Mouse (Mus musculus) duodenum, adult 2 months (tissue): ENCODE data around the gene Abcb8. TPM values are rescaled to one million over a fixed set of nuclear protein-coding genes. Genes with fewer than 3 reads are reported as not detected.

Source experiments
- polyA plus RNA-seq: library from polyadenylated mRNA; depleted of rRNA; stranded (reverse); fragments of >200 nt; gene quantifications from 2 replicates; pipeline ENCODE4 v1.2.3, GENCODE M21; 2012; ENCODE audit warnings: low replicate concordance; rRNA removed

Abcb8 gene
- polyA plus RNA-seq: 85.8 and 114 TPM in 2 replicates

GRCm38 (mm10) chr5:24393392-24393997, at the start of gene Abcb8:
Gene Abcb8 (plus strand): TSS chr5:24393663.

GRCm38 (mm10) chr5:24351278-24351677, 42.2 kb upstream of the Abcb8 start, which contains the start of gene Kcnh2:
Gene Kcnh2 (minus strand): TSS chr5:24351604.

GRCm38 (mm10) chr5:24364508-24364907, 29.0 kb upstream of the Abcb8 start, which contains the start of gene Nos3:
Gene Nos3 (plus strand): TSS chr5:24364810.

GRCm38 (mm10) chr5:24391864-24392263, 1.6 kb upstream of the Abcb8 start, which contains the start of gene Atg9b:
Gene Atg9b (minus strand): TSS chr5:24392143.

GRCm38 (mm10) chr5:24413042-24413693, 19.7 kb downstream of the Abcb8 start, which contains the start of gene Asic3:
Gene Asic3 (plus strand): TSS chr5:24413392.

GRCm38 (mm10) chr5:24423129-24424003, 29.9 kb downstream of the Abcb8 start, which contains the start of the genes Cdk5 and Slc4a2:
Gene Cdk5 (minus strand): TSS chr5:24423530.
Gene Slc4a2 (plus strand): TSS chr5:24423837.

GRCm38 (mm10) chr5:24444746-24445427, 51.4 kb downstream of the Abcb8 start, which contains the start of gene Fastk:
Gene Fastk (minus strand): TSS chr5:24445287.

GRCm38 (mm10) chr5:24447624-24448298, 54.3 kb downstream of the Abcb8 start, which contains the start of gene Tmub1:
Gene Tmub1 (minus strand): TSS chr5:24447854.

GRCm38 (mm10) chr5:24452030-24452690, 58.7 kb downstream of the Abcb8 start, which contains the start of gene Agap3:
Gene Agap3 (plus strand): TSS chr5:24452177.

Other genes starting within 250 kb of the Abcb8 start
- gene Nupl2, start 228.7 kb upstream of the Abcb8 start, polyA plus RNA-seq: 2.7 and 4.4 TPM in 2 replicates
- 28.0 and 30.1 TPM in 2 replicates for gene Kcnh2, start 42.1 kb upstream of the Abcb8 start, polyA plus RNA-seq
- gene Nos3, start 28.9 kb upstream of the Abcb8 start, polyA plus RNA-seq: 4.7 and 4.9 TPM in 2 replicates
- 0.71 and 1.4 TPM in 2 replicates for gene Atg9b, start 1.5 kb upstream of the Abcb8 start, polyA plus RNA-seq
- 1.3 and 1.6 TPM in 2 replicates for gene Asic3, start 19.7 kb downstream of the Abcb8 start, polyA plus RNA-seq
- gene Cdk5, start 29.9 kb downstream of the Abcb8 start, polyA plus RNA-seq: 50.7 and 63.3 TPM in 2 replicates
- gene Slc4a2, start 30.2 kb downstream of the Abcb8 start, polyA plus RNA-seq: 70.2 and 100 TPM in 2 replicates
- 318 and 383 TPM in 2 replicates for gene Fastk, start 51.6 kb downstream of the Abcb8 start, polyA plus RNA-seq
- 110 and 188 TPM in 2 replicates for gene Tmub1, start 54.2 kb downstream of the Abcb8 start, polyA plus RNA-seq
- gene Agap3, start 58.5 kb downstream of the Abcb8 start, polyA plus RNA-seq: 37.9 and 65.7 TPM in 2 replicates
- not detected in 2 replicates for gene Gbx1, start 133.5 kb downstream of the Abcb8 start, polyA plus RNA-seq
- gene Asb10, start 147.3 kb downstream of the Abcb8 start, polyA plus RNA-seq: 0.18 and 0.43 TPM in 2 replicates
- not detected in 2 replicates for gene 4931409K22Rik, start 163.1 kb downstream of the Abcb8 start, polyA plus RNA-seq
- 34.5 and 40.4 TPM in 2 replicates for gene Abcf2, start 183.8 kb downstream of the Abcb8 start, polyA plus RNA-seq
- 19.2 and 29.3 TPM in 2 replicates for gene Chpf2, start 193.1 kb downstream of the Abcb8 start, polyA plus RNA-seq
- gene Smarcd3, start 230.7 kb downstream of the Abcb8 start, polyA plus RNA-seq: 18.3 and 24.5 TPM in 2 replicates